Mouse (Mus musculus): ENCODE measurements around the gene Stxbp1.
A peak's percentile ranks its signal among the peaks of the same experiment; 100 is the strongest.
"Not testable (repeated sequence)": the region's sequence is repeated elsewhere in the genome, so short reads cannot be mapped to it uniquely, and the experiment has no call there.

Stxbp1 gene

DNA sequence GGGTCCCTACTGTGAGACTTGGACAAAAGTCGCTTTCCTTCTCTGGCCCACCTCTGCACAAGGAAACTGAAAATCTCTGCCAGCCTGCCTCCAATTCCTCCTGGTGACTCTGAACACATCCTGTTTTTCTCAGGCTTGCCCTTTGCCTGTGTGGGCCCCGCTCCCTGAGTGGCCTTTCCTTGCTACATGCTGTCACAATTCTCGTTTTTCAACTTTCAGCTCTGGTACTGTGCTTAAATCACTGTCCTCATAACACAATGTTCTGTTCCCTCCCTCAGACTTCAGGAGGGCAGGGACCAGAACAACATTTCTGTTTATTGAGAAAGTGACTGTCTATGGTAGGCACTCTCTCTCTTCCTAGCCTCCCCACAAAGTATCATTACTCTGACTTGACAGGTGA lies 27.0 kb upstream of the Stxbp1 start:
- DNase-seq (ENCODE audit: low spot score): no peak

DNA sequence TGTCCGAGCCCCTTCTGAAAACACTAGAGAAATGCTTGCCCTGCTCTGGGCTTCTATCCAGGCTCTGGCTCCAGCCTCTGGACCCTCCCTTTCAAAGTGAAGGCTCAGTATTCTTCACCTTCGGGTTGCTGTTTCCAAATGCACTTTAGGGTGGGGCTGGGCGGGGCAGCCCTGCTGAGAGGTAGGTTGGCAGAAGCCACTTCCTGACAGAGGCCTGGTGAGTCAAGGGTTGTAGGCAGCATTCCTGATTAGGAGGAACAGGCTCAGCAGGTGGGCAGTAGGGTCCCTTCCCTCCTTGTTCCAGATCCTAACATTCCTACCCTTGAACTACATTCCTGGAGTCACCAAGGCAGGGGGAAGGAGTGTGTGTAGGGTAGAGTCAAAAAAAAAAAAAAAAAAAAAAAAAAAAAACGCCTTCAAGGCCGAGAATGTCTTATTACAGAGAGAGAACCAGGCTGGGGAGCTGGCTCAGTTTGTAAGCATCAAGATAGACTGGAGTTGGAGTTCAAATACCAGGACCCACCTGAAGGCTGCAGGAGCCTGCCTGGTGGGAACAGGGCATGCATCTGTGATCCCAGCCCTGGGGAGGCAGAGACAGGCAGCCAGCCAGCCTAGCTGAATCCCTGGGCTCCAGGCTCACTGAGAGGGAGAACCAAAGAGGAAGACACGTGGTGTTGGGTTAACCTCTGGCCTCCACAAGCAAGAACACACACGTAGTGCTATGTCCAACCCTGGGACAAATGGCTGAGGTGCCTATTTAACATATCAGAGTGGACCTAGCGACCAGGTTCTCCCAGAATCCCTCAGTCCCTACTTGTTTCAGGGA lies 23.4 kb upstream of the Stxbp1 start:
- peak; percentile 72 for DNase-seq (ENCODE audit: low spot score)

DNA sequence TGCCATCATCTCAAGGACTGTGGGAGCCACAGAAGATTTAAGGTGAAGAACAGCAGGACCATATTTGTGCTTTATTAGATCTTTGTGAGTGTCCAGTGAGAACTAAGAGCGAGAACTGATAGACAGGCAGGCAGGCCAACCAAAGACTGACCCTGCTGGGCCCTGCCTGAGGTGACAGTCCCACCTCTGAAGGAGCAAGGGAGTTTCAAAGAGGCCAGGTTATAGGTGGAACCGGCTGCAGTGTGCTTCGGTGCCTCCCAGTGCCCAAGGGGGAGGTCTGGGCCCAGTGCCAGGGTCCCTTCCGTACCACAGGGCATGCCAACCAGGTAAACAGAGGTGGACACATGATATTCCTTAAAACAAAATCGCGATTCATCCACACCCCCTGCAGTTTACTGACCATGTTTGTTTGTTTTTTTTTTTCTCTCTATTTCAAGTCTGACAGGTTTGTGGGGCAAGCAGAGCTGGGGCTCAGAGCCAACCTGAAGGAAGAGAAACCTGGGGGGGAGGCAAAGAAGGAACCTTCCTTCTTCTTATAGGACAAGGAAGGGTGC lies 22.8 kb upstream of the Stxbp1 start:
- peak; percentile 79 for DNase-seq (ENCODE audit: low spot score)

DNA sequence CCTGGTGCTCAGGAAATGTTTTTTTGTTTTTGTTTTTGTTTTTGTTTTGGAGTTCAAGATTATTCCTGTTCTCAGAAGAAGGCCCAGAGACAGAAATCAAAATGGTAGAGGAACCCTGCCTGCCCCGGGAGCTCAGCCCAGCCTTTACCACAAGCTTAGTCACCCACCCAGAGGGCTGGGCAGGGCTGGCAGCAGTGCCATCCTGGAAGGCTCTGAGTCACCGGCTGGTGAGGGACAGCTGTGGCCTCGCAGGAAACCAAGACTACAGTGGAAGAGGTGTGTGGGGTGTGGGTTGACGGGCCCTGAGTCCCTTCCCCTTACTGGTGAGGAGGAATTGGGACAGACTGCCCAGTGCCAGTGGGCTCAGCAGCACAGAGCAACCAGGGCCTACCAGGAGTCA lies 20.3 kb upstream of the Stxbp1 start:
- no peak for DNase-seq (ENCODE audit: low spot score)

DNA sequence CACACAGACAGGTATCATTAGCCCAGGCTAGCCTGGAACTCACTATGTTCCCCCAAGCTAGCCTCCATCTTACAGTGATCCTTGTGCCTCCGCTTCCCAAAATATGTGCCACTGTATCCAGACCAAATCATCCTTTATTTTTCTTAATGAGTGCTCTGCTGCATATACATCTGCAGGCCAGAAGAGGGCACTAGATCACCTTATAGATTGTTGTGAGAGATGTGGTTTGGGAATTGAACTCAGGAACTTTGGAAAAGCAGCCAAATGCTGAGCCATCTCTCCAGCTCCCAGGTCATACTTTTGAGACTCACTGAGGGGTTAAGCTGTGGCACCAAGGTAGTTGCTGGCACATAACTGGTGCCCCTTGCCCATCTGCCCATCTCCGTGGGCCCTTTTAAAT lies 17.7 kb upstream of the Stxbp1 start:
- DNase-seq (ENCODE audit: low spot score): no peak

DNA sequence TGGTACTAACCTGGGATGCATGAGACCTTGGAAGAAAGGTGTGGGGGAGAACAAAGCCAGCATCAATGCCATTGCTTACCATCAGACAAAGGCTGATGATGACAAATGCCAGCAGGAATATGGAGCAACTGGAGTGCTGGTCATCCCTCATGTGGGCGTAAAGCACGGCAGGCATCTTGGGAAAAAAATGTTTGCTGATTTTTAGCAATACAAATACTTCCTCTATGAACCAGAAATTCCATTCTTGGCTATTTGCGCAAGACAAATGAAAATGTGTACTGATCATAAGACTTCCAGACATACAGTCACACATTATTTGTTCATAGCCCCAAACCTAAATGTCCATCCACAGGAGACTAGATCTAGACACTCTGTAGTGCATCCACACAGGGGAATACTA lies 16.3 kb upstream of the Stxbp1 start:
- no peak for DNase-seq (ENCODE audit: low spot score)

DNA sequence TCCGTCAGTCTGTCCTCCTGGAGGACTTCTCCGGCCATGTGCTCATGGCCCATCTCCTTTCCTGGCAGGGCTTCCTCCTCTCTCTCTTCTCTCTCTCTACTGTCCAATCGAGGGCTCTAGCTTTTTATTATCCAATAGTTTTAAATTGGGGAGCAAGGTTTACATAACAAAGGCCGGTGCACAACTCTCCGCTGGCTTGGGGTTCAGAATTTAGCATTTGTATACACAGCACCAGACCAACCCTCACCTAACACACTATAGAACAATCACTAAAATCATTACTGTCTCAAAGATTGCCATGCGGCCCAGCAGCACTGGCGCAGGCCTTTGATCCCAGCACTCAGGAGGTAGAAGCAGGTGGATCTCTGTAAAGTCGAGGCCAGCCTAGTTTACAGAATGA lies 13.8 kb upstream of the Stxbp1 start:
- DNase-seq (ENCODE audit: low spot score): no peak

DNA sequence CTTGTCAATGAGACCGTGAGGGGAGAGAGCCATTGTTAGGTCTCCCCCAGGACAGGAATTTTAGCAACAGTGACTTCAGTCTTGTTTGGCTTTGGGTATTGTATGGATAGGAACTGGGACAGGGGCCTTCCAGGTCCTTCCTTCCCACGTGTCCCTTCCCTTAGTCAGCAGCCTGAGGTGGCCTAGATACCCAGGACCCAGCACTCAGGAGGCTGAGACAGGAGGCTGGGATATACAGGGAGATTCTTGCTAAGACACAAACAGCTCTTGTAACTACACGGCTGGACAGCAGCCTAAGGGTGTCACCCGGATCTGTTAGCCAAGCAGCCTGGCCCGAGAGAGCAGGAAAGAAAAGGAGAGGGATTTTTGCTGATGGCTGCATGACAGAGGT lies 12.6 kb upstream of the Stxbp1 start:
- no peak for DNase-seq (ENCODE audit: low spot score)

DNA sequence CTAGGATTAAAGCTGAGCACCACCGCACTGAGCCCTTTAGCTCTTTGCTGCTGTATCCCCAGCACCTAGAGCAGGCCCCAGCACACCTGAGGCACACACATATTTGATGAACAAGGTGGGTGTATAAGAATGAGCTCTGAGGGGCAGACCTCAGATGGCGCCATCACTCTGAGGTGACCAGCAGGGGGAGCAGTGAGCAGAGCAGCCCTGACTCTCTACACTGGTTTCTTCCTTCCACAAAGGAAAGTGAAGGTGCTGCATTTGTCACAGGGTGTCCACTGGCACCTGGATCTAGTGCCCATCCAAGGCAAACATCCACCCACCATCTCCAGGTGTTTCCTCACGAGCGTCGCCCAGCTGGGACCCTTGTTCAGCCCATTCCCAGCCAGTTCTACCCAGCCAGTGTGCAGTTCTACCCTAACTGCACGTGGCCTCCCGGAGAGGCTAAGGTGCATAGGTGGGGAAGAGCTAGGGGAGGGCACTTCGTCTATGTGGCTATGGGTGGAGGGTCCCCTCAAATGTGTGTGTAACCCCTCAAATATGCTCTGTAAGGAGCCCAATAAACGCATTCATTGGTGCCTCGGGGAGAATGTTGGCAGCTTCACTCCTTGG lies 12.1 kb upstream of the Stxbp1 start:
- no peak for DNase-seq (ENCODE audit: low spot score)

DNA sequence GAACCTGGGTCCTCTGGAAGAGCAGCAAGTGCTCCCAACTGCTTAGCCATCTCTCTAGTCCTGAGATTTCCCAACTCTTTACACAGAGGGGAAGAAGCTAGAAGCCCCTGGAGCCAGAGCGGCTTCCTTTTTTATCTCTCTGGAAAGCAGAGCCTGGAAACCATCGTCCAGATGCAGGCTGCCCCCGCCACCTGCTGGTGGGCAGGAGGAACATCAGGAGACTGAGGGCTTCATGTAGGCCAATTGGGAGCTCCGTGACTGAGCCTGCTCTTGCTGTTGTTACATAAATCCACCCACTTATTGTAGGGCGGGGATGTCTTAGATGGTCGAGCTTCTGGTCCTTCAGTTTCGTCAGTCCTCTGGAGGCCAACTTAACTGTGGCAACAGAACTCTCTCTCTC lies 10.5 kb upstream of the Stxbp1 start:
- DNase-seq (ENCODE audit: low spot score): peak; percentile 90

DNA sequence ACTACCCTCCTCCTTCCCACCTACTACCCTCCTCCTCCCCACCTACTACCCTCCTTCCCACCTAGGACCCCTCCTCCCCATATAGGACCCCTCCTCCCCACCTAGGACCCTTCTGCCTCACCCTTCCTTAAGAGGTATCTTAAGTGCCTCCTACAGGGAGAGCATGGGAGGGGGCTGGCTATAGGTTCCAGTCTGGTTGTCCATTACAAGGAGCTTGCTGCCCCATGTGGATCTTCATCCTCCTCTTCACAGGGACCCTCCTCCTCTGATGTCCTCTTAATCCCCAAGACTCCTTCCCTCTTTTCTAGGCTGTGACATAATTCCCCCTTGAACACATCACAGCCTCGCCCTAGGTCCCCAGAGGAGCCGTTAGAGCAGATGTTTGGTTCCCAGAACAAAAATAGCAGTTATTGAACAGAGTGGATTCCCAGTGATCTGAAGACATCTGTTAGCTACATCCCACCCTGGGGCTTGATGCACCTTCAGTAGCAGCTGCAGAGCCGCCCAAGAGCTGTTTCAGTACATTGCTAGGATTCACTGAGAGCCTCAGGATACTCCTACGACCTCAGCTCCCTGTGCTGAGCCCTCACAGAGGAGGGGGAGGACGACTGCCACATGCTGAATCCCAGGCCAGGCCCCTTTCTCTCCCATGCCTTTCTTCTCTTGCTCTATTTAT lies 8.9 kb upstream of the Stxbp1 start:
- DNase-seq (ENCODE audit: low spot score): no peak

DNA sequence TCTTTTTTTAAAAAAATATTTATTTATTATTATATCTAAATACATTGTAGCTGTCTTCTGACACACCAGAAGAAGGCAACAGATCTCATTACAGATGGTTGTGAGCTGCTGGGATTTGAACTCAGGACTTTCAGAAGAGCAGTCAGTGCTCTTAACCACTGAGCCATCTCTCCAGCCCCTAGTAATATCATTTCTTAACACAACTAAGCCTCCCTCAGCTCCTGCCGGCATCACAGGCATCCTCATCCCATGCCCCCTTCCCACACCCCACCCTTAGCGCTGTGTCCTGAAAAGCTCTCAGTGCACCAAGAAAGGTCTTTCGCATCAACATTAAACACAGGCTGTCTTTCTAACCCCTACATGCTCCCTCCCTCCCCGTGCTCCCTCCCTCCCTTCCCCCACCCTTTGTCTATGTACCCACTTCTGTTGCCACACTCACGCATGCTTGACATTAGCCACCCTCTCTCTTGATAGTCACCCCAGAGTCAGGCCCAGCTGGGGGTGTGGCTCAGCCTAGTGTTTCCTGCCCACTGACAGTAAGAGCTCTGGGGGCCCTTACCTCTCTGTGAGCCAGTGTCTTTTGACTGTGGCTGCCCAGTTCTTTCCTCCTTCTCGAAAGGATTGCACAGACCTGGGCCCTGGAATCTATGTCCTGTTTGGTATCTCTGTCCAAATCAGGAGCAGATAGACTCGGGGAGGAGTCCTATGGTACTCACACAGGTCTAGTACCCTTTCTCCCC lies 8.2 kb upstream of the Stxbp1 start:
- DNase-seq (ENCODE audit: low spot score): no peak

DNA sequence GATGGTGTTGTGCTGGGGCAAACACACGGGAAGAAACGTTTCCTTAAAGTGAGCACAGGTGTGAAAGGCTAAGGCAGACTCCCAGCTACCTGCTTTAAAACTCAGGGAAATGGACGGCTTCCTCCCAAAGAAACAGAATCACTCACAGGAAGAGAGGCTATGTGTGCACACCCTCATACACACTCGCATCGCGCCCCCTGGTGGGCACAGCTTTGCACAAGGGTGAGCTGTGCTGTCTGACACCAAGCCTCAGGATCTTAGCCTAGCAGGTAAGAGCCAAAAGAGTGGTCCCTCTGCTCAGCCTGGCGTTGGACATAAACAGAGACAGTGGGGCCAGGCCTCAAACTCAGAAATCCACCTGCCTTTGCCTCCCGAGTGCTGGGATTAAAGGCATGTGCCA lies 7.2 kb upstream of the Stxbp1 start:
- DNase-seq (ENCODE audit: low spot score): peak; percentile 90

DNA sequence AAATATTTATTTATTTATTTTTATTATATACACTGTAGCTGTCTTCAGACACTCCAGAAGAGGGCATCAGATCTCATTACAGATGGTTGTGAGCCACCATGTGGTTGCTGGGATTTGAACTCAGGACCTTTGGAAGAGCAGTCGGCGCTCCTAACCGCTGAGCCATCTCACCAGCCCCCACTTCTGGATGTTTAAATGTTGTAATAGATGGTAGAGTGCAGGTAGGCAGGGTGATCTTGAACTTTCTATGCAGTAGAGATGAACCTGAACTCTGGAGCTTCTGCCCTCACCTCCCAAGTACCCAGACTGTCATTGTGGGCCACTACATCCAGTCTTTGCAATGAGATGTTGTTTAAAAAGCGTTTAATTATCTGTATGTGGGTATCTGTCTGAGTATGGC lies 6.7 kb upstream of the Stxbp1 start:
- not testable (repeated sequence) for DNase-seq (ENCODE audit: low spot score)

DNA sequence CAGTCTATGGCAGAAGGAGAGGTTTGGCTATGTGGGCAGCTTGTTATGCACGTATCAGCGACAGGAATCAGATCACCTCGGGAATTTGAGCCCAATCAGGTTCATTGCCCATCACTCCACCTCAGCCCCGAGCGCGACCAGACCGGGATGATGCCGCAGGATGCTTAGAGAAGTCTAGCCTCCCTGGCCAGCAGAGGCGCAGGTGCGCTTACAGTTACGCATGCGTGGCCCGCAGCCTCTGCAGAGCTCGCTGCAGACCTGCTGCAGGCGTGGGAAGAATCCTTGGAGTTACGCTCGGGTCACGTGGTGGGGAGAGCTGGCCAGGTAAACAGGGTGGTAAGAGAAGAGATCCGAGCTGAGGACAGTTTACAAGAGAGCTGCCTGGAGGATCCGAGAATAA lies 5.1 kb upstream of the Stxbp1 start:
- peak; percentile 60 for DNase-seq (ENCODE audit: low spot score)

DNA sequence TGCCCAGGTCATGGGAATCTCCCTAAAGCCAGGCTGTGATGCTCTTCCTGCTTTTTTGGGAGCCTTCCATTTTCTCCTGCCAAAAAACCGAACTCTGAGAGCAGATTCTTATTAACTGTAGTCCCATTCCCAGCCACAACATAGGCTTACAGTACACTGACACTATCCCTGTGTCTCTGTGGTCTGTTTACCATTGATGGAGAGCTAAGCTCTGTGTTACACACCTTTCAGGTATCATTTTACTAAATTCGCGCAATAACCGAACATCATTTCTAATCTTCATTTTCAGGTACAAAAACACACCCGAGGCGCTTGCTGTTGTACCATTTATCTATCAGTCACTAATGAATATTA lies 400 bp upstream of the Stxbp1 start:
- DNase-seq (ENCODE audit: low spot score): no peak

DNA sequence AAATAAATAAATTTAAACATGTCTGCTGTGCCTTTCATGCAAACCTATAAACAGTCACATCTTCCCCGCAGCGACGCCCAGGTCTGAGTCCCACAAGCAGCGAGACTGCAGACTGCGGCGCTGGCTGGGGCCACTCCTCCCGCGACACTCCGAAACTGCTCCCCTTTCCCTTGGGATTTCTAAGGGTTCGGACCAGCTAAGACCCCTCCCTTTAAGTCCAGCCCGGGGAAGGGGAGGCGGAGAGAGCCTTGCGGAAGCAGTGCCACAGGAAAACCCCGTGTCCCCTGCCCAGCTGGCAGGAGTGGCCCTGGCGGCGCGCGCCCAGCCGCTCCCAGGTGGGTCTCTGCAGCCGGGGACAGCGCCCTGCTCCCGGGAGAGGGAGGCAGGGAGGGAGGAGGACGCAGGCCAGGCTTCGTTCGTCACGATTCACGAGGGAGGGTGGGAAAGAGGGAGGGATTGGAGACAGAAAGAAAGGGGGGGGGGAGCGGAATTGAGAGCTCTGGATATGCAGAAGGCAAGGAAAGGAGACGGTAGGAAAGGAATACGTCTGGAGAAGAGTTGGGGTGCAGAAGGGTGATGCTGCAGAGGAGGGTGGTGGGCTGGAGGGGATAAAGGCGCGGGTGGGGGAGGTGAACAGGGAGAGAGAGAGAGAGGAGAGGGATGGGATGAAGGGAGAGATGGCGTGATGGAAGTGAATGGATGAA lies 792 bp downstream of the Stxbp1 start:
- peak; percentile 44 for DNase-seq (ENCODE audit: low spot score)

DNA sequence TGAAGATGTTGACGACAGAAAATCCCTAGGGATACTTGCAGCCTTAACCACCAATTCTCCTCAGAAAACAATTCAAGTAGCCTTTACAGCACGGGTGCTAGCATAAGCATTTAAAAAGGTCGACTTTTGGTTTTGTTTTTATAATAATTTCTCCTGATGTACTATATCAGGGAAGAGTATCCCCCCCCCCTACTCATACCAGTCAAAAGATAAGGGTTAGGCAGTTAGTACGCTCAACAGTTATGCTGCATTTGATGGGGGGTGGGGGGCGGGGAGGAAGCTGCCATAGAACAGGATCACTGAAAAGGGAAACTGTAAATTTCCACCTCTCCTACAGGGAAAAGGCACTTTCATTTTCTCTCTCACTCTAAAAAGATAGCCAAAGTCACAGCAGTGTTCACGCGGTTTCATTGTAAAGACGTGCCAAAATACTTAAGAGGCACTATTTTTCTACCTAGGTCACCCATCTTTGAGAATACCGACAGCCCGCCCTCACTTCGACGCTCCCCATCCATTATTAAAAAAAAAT lies 1.4 kb downstream of the Stxbp1 start:
- no peak for DNase-seq (ENCODE audit: low spot score)

DNA sequence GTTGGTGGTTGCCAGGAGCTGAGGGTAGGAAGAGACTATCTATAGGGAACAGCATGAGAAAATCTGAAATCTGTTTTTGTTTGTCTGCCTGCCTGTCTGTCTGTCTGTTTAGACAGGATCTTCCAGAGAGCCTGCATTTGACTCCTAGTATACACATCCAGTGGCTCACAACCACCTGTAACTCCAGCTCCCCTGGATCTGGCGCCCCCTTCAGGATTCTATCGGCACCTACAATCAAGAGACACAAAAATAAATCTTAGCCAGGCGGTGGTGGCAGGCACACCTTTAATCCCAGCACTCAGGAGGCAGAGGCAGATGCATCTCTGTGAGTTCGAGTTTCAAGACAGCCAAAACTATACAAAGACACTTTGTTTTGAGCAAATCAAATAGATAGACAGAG lies 4.5 kb downstream of the Stxbp1 start:
- DNase-seq (ENCODE audit: low spot score): no peak

DNA sequence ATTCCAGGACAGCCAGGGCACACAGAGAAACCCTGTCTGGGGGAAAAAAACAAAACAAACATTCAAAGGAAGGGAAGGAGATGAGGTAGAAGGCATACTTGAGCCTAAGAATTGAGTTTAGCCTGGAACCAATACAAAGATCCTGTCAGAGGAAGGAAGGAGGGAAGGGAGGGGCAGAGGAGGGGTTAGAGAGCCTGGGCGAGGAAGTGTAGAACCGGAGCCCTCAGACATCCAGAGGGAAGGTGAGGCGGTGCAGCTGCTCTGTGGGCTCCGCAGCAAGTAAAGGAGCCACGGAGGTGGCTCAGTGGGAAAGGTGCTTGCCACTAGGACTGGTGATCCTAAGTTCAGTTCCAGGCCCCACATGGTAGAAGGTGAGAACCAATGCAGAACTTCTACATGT lies 5.9 kb downstream of the Stxbp1 start:
- no peak for DNase-seq (ENCODE audit: low spot score)

DNA sequence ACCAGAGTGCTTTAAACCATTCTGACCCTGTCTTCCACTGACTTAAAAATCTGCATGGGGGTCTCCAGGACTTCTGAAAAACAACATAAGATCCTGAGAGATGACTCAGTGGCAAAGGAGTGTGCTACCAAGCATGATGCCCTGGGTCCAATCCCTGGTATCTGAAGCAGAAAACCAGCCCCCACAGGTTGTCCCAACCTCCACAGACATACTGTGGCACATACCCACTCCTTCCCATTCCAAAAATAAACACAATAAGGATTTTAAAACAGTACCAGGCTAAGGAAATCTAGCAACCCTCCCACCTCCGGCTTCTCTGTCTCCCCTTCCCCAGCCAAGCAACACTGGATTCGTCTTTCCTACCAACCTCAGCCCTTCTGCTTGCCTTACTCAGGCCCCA lies 7.8 kb downstream of the Stxbp1 start:
- DNase-seq (ENCODE audit: low spot score): no peak

Measured in lung, postnatal 25 days (tissue).